Mouse (Mus musculus) Patski (cell line): ENCODE measurements at regions not wholly inside any gene's neighbourhood (a gene's known extent, or its start where the extent isn't known, plus 50 kb on each side); places are given as distances from the start of the nearest gene placed in this dataset.

ENCODE experiments used
- ATAC-seq: fragments of 100-300 bp; one replicate; pipeline ENCODE4 v1.8.0; 2021
- CTCF ChIA-PET: fragments of 350-600 bp; sonication (Branson Sonifier 250); formaldehyde crosslinking; loops from one replicate; lab custom pipeline; 2022; ENCODE audit warnings: inconsistent platforms; lab: Charles Lee
- POLR2A ChIA-PET: fragments of 350-600 bp; sonication (Branson Sonifier 250); formaldehyde crosslinking; loops from one replicate; lab custom pipeline; 2022; ENCODE audit warnings: antibody characterized with exemption, inconsistent platforms; lab: Charles Lee
- DNase-seq: peaks from one replicate; pipeline ENCODE4 v3.0.0-alpha.2; 2011; ENCODE audit warnings: low read depth, low spot score
- H3K27me3 ChIP-seq: fragments of 371-371 bp; one replicate; pipeline ENCODE4 v1.5.1; 2021
- CTCF ChIP-seq: fragments of 100-300 bp; IDR thresholded peaks from one replicate; pipeline ENCODE4 v1.5.1; 2021
- in situ Hi-C: fragments of 300-500 bp; cut with MboI; formaldehyde crosslinking; loops from 3 replicates; pipeline ENCODE4 v1.11.1; 2018; ENCODE audit warnings: low pct_unique_long_range_greater_than_20kb, mixed read lengths

DNA sequence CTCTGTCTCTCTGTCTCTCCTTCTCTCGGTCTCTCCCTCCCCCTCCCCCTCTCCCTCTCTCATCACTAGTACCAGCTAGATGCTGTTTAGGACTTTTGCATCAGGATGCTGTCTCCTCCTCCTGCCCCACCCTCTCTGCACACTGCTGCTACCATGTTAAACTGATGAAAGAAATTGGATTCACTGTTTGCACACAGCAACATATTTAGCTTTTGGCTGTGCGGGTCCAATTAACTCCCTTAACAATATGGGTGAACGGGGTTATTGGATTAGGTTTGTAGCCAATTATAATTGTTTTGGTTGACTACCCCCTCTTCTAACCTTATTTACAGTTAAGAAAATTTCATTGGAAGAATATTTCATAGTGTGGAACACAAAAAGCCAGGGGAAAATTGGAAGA, 424.0 kb upstream of the Sorcs1 start:
- no peak for DNase-seq
- H3K27me3 ChIP-seq: no peaks in the 10 kb centered on the region
- ChIA-PET CTCF (interaction anchor here (0.6 kb wide), 1 partner anchor 442 kb away, joined by 3 read pairs; no protein-coding TSS in a partner anchor), POLR2A (no interaction called here)
- ATAC-seq: no peak
- in situ Hi-C loops: no loop called here
- TF ChIP-seq CTCF: no peak

DNA sequence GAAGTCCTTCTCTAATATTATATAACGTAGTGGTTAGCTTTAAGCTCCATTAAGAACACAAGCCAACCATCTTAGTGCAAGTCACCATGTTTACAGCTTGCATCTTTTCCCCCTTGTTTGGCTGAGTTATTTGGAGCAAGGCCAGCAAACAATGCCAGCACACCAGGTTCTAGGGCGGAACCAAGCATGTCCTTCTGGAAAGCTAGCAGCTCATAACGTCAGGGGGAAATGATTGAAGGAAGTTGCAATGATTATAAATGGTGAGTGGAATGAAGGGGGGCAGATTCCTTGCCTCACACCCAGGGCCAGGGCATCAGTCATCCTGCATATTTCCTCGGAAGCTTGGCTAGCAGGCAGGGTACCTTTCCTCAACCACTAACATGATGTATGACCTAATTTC, 396.3 kb upstream of the Sorcs1 start:
- DNase-seq (no peak), ATAC-seq (no peak)
- ChIA-PET CTCF (no interaction called here), POLR2A (no interaction called here)
- peaks cover 6% of the 10 kb centered on the region for H3K27me3 ChIP-seq
- in situ Hi-C loops: no loop called here
- TF ChIP-seq CTCF: no peak

- H3K27me3 ChIP-seq: peaks cover 1% of the 10 kb centered on the region
- ChIA-PET CTCF (no interaction called here), POLR2A (no interaction called here)
- in situ Hi-C loops: no loop called here
- ATAC-seq (no peak), DNase-seq (no peak)
- no peak for TF ChIP-seq CTCF
These were observed 381.7 kb upstream of the Sorcs1 start for GRCm38 (mm10) chr19:51059961-51060665.

GRCm38 (mm10) chr19:51043544-51043943, 365.1 kb upstream of the Sorcs1 start:
- ChIA-PET CTCF (no interaction called here), POLR2A (no interaction called here)
- in situ Hi-C loops: no loop called here
- DNase-seq (no peak), ATAC-seq (no peak)
- H3K27me3 ChIP-seq: no peaks in the 10 kb centered on the region
- no peak for TF ChIP-seq CTCF

- ChIA-PET CTCF (no interaction called here), POLR2A (no interaction called here)
- TF ChIP-seq CTCF: no peak
- ATAC-seq: no peak
- in situ Hi-C loops: no loop called here
- H3K27me3 ChIP-seq: peaks cover 4% of the 10 kb centered on the region
- no peak for DNase-seq
These were observed 316.0 kb upstream of the Sorcs1 start for GRCm38 (mm10) chr19:50994471-50994870.

- no peak for ATAC-seq
- H3K27me3 ChIP-seq: no peaks in the 10 kb centered on the region
- POLR2A ChIA-PET: no interaction called here
- no peak for DNase-seq
- in situ Hi-C loops: no loop called here
- no peak for TF ChIP-seq CTCF
- CTCF ChIA-PET: interaction anchor here (1.4 kb wide), 1 partner anchor 16 kb away, joined by 3 read pairs; no protein-coding TSS in a partner anchor
These were observed 292.6 kb upstream of the Sorcs1 start for GRCm38 (mm10) chr19:50971066-50971465.

- no peaks in the 10 kb centered on the region for H3K27me3 ChIP-seq
- ATAC-seq (no peak), DNase-seq (no peak)
- no peak for TF ChIP-seq CTCF
- CTCF ChIA-PET: interaction anchor here (1.0 kb wide), 1 partner anchor 8 kb away, joined by 3 read pairs; no protein-coding TSS in a partner anchor
- in situ Hi-C loops: no loop called here
- POLR2A ChIA-PET: no interaction called here
These were observed 283.5 kb upstream of the Sorcs1 start for GRCm38 (mm10) chr19:50961910-50962309.

DNA sequence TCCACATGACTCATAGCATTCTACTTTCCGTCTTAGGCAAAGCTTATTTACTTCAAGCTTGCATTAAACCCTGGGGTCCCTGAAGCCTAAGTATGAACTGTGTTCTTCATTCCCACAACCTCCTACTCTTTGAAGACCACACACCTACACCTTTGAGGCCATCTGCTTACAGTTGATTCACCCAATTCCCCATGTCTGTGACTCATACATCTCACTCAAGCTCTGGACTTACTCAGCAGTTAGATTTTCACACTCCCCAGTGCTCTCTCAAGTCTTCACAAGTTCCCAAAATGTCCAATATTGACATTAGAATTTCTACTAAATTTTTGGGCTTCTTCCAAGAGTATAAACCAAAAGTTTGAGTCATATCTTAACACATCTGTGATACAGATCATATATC, 266.6 kb upstream of the Sorcs1 start:
- TF ChIP-seq CTCF: no peak
- POLR2A ChIA-PET: no interaction called here
- ATAC-seq (no peak), DNase-seq (no peak)
- no peaks in the 10 kb centered on the region for H3K27me3 ChIP-seq
- CTCF ChIA-PET: no interaction called here
- in situ Hi-C loops: no loop called here

DNA sequence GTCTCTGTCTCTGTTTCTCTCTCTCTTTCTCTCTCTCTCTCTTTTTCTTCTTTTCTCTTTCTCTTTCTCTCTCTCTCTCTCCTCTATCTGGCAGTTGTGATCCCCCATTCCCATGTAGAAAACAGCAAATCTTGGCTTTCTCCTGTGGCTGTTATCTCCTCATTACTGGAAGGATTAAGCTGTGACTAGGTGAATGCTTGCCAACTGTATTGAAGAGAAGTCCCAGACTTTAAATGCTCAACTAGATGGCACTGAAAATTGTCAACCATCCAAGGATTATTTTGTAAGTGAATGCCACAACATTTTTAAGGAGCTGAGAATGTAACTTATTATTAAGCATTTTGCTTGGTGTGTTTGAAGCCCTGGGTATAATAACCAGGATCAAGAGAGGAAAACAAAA, 233.2 kb upstream of the Sorcs1 start:
- peaks cover 3% of the 10 kb centered on the region for H3K27me3 ChIP-seq
- ChIA-PET CTCF (no interaction called here), POLR2A (interaction anchor here (0.6 kb wide), 1 partner anchor 1252 kb away, joined by 3 read pairs; no protein-coding TSS in a partner anchor)
- ATAC-seq: no peak
- in situ Hi-C loops: no loop called here
- DNase-seq: no peak
- no peak for TF ChIP-seq CTCF

DNA sequence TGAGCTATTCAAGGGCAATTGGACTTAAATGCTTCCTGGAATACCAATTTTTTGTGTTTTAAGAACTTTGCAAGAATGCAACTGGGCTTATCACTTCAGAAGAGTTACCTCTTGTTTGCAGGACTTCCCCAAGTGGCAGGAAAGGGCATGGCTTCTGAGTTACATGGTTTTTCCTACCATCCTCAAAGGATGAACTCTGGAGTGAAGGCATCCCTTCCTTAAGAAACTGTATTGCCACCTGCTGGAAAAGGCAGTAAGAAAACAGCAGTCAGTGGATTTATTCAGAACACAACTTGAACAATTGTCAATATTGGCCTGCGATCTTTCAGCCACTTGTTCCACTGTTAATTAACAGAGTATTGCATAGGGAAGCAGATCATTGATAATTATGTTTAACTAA, 232.2 kb upstream of the Sorcs1 start:
- TF ChIP-seq CTCF: peak; percentile 28
- in situ Hi-C loops: no loop called here
- CTCF ChIA-PET: no interaction called here
- POLR2A ChIA-PET: no interaction called here
- peaks cover 3% of the 10 kb centered on the region for H3K27me3 ChIP-seq
- peak; percentile 65 for ATAC-seq
- DNase-seq: no peak

DNA sequence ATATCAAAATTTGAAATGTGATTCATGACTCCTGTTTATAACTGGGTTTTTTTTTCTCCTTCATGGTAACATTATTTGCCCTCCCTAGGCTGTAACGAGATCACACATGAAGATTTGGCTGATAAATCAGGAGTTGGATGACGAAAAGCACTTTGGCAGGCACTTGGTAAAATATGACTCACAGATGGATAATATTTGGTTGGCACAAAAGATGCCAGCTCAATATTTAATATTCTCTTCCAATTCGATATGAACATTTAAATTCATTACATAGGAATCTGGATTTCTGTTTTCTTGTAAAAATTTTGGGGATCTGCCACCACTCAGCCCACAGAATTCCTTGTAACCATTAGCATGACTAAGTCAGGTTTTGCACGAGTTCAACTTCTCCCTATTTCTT, 230.3 kb upstream of the Sorcs1 start:
- ATAC-seq: no peak
- CTCF ChIA-PET: no interaction called here
- DNase-seq: no peak
- TF ChIP-seq CTCF: no peak
- peaks cover 3% of the 10 kb centered on the region for H3K27me3 ChIP-seq
- in situ Hi-C loops: no loop called here
- POLR2A ChIA-PET: interaction anchor here (0.5 kb wide), 1 partner anchor 182 kb away, joined by 3 read pairs; no protein-coding TSS in a partner anchor
